Mouse (Mus musculus) 3134 (cell line): ENCODE results near the gene C1s1.
"Not testable (repeated sequence)": the region's sequence is repeated elsewhere in the genome, so short reads cannot be mapped to it uniquely, and the experiment has no call there.

Experiments
- DNase-seq: peaks from one replicate; pipeline ENCODE4 v3.0.0-alpha.2; 2011; ENCODE audit warnings: low spot score; ENCODE audit not compliant: insufficient read length; ENCODE audit errors: extremely low read depth

C1s1 gene

GRCm38 (mm10) chr6:124517733-124518132 lies 24.4 kb downstream of the C1s1 start:
- not testable (repeated sequence) for DNase-seq

GRCm38 (mm10) chr6:124512355-124512836 lies 29.8 kb downstream of the C1s1 start, which contains the start of gene C1ra:
TSS of gene C1ra (plus strand) at chr6:124512405.
- DNase-seq = peak; percentile 54

GRCm38 (mm10) chr6:124511936-124512335 lies 30.2 kb downstream of the C1s1 start:
- no peak for DNase-seq

GRCm38 (mm10) chr6:124509192-124509591 lies 33.0 kb downstream of the C1s1 start:
- DNase-seq = not testable (repeated sequence)

- DNase-seq = no peak
Measured at GRCm38 (mm10) chr6:124508292-124508691, 33.9 kb downstream of the C1s1 start.

- no peak for DNase-seq
Measured at GRCm38 (mm10) chr6:124506991-124507390, 35.2 kb downstream of the C1s1 start.

GRCm38 (mm10) chr6:124505028-124505427 lies 37.1 kb downstream of the C1s1 start:
- no peak for DNase-seq

- no peak for DNase-seq
Measured at GRCm38 (mm10) chr6:124502021-124502420, 40.1 kb downstream of the C1s1 start.

- DNase-seq = no peak
Measured at GRCm38 (mm10) chr6:124501473-124501872, 40.7 kb downstream of the C1s1 start.

- DNase-seq = no peak
Measured at GRCm38 (mm10) chr6:124499914-124500566, 42.1 kb downstream of the C1s1 start.

GRCm38 (mm10) chr6:124496054-124496453 lies 46.1 kb downstream of the C1s1 start:
- DNase-seq = no peak

- no peak for DNase-seq
Measured at GRCm38 (mm10) chr6:124493886-124494285, 48.3 kb downstream of the C1s1 start.

- DNase-seq = peak; percentile 86
Measured at GRCm38 (mm10) chr6:124492842-124493561, 49.2 kb downstream of the C1s1 start, which contains the start of gene C1rl. TSS of gene C1rl (plus strand) at chr6:124493113.

GRCm38 (mm10) chr6:124491427-124491826 lies 50.7 kb downstream of the C1s1 start:
- DNase-seq = no peak

GRCm38 (mm10) chr6:124488952-124489351 lies 53.2 kb downstream of the C1s1 start:
- no peak for DNase-seq

GRCm38 (mm10) chr6:124487509-124487908 lies 54.6 kb downstream of the C1s1 start:
- no peak for DNase-seq

GRCm38 (mm10) chr6:124485414-124486144 lies 56.6 kb downstream of the C1s1 start:
- DNase-seq = no peak

GRCm38 (mm10) chr6:124484851-124485250 lies 57.3 kb downstream of the C1s1 start:
- peak; percentile 71 for DNase-seq

- not testable (repeated sequence) for DNase-seq
Measured at GRCm38 (mm10) chr6:124483831-124484230, 58.3 kb downstream of the C1s1 start.

GRCm38 (mm10) chr6:124481571-124481970 lies 60.6 kb downstream of the C1s1 start:
- DNase-seq = peak; percentile 37
